Mouse (Mus musculus) MEL (cell line): ENCODE measurements around the gene Cnn2.

Experiments used
- BHLHE40 ChIP-seq: IDR thresholded peaks from 2 replicates; pipeline ENCODE4 v1.6.1; 2012; ENCODE audit warnings: low read depth, mild to moderate bottlenecking, inconsistent platforms, low read length, improper control_type of control experiment, borderline replicate concordance
- CHD1 ChIP-seq: IDR thresholded peaks from 2 replicates; pipeline ENCODE4 v1.6.1; 2012; ENCODE audit warnings: low read depth, mild to moderate bottlenecking, inconsistent platforms, low read length, improper control_type of control experiment
- CTCF ChIP-seq, 3 experiments: IDR thresholded peaks in 2 of 3; conservative IDR thresholded peaks in 1 of 3; 2 replicates each; pipeline ENCODE4 v1.5.1; 2011 to 2012; ENCODE audit warnings: low read length in 3 of 3, low read depth in 2 of 3, mild to moderate bottlenecking in 2 of 3, improper control_type of control experiment in 1 of 3, inconsistent platforms in 1 of 3, mixed read lengths in 1 of 3, moderate library complexity in 1 of 3; ENCODE audit not compliant: control insufficient read depth in 1 of 3, insufficient read depth in 1 of 3, poor library complexity in 1 of 3, severe bottlenecking in 1 of 3
- EP300 ChIP-seq, 2 experiments: IDR thresholded peaks; 2 replicates each; pipeline ENCODE4 v1.6.1; 2011; ENCODE audit warnings: improper control_type of control experiment in 2 of 2, low read length in 2 of 2, low read depth in 1 of 2, mild to moderate bottlenecking in 1 of 2
- GABPA ChIP-seq: IDR thresholded peaks from 2 replicates; pipeline ENCODE4 v1.6.1; 2012; ENCODE audit warnings: low read depth, mild to moderate bottlenecking, inconsistent platforms, low read length, improper control_type of control experiment, moderate library complexity
- GATA1 ChIP-seq: IDR thresholded peaks from 2 replicates; pipeline ENCODE4 v1.6.1; 2011; ENCODE audit warnings: low read depth, low read length, improper control_type of control experiment
- HCFC1 ChIP-seq: IDR thresholded peaks from 2 replicates; pipeline ENCODE4 v1.6.1; 2012; ENCODE audit warnings: low read depth, mild to moderate bottlenecking, inconsistent platforms, low read length, improper control_type of control experiment, moderate library complexity
- JUND ChIP-seq: IDR thresholded peaks from 2 replicates; pipeline ENCODE4 v1.6.1; 2011; ENCODE audit warnings: low read depth, mild to moderate bottlenecking, improper control_type of control experiment, low read length
- MAZ ChIP-seq: IDR thresholded peaks from 2 replicates; pipeline ENCODE4 v1.6.1; 2012; ENCODE audit warnings: low read depth, mild to moderate bottlenecking, inconsistent platforms, low read length, improper control_type of control experiment
- MYB ChIP-seq: IDR thresholded peaks from 2 replicates; pipeline ENCODE4 v1.6.1; 2011; ENCODE audit warnings: mild to moderate bottlenecking, low read depth, low read length, improper control_type of control experiment
- NELFE ChIP-seq: IDR thresholded peaks from 2 replicates; pipeline ENCODE4 v1.6.1; 2011; ENCODE audit warnings: low read depth, low read length, improper control_type of control experiment
- POLR2A ChIP-seq, 2 experiments: IDR thresholded peaks; 2 replicates each; pipeline ENCODE4 v1.6.1; 2011 to 2012; ENCODE audit warnings: low read length in 2 of 2, mild to moderate bottlenecking in 2 of 2, control low read depth in 1 of 2, improper control_type of control experiment in 1 of 2, low read depth in 1 of 2, moderate library complexity in 1 of 2; ENCODE audit not compliant: control insufficient read depth in 1 of 2, insufficient read depth in 1 of 2, poor library complexity in 1 of 2
- RCOR1 ChIP-seq: IDR thresholded peaks from 2 replicates; pipeline ENCODE4 v1.6.1; 2012; ENCODE audit warnings: low read depth, mild to moderate bottlenecking, inconsistent platforms, low read length, improper control_type of control experiment
- ZC3H11A ChIP-seq: IDR thresholded peaks from 2 replicates; pipeline ENCODE4 v1.6.1; 2012; ENCODE audit warnings: low read depth, mild to moderate bottlenecking, inconsistent platforms, low read length, improper control_type of control experiment

GRCm38 (mm10) chr10:79989870-79990269 lies 1.5 kb downstream of the Cnn2 start:
- TF ChIP-seq MAZ (no peak), HCFC1 (no peak), CTCF (IDR thresholded peaks at IDR 0.05 in 2 of 3, conservative IDR thresholded peaks at IDR 0.05 in 1 of 3; ENCODE audit: control insufficient read depth in 1 of 3, insufficient read depth in 1 of 3, low read depth in 2 of 3, low read length in 3 of 3, poor library complexity in 1 of 3, severe bottlenecking in 1 of 3) (no peak), POLR2A (IDR thresholded peaks at IDR 0.05; ENCODE audit: control insufficient read depth in 1 of 2, insufficient read depth in 1 of 2, low read depth in 1 of 2, low read length in 2 of 2, poor library complexity in 1 of 2) (no peak), NELFE (no peak), GATA1 (no peak), BHLHE40 (no peak), RCOR1 (no peak), JUND (no peak), ZC3H11A (no peak), MYB (no peak), GABPA (no peak), CHD1 (no peak), EP300 (IDR thresholded peaks at IDR 0.05; ENCODE audit: low read depth in 1 of 2, low read length in 2 of 2) (no peak)
